Mouse (Mus musculus): ENCODE measurements at regions not wholly inside any gene's neighbourhood (a gene's known extent, or its start where the extent isn't known, plus 50 kb on each side); places are given as distances from the start of the nearest gene placed in this dataset.

- no peak overlapping the region for H3K27ac ChIP-seq (replicated peaks)
- H3K4me3 ChIP-seq = no peak overlapping the region
- no peaks in the 10 kb centered on the region for H3K4me1 ChIP-seq (replicated peaks)
- no peaks in the 10 kb centered on the region for H3K9me3 ChIP-seq
- H3K9ac ChIP-seq = no peak overlapping the region
- no peaks in the 10 kb centered on the region for H3K27me3 ChIP-seq
- no peak overlapping the region for H3K4me2 ChIP-seq
- no peaks in the 10 kb centered on the region for H3K36me3 ChIP-seq
- WGBS = 68% methylated on average over 14 of the region's 14 CpGs
- peak; percentile 54 for ATAC-seq (ENCODE audit: low FRiP score, low read depth)
Measured at GRCm38 (mm10) chr5:128513261-128513660, 80.4 kb upstream of the Tmem132d start.

DNA sequence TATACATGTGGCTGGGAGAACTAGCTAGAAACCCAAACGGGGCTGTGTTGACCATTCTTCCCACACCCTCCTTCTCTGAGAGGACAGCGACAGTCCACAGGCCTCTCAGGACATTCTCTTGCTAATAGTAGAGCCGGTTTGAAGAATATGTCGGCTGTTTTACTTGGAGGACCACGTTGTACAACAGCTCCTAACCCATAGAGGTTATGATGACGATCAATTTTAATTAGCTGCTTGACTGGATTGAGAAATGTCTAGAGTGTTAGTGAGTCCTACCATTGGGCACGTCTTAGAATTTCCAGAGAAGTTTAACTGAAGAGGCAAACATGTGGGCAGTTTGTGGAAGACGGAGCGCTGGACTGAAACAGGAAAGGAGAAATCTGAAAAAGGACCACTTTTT is 79.7 kb upstream of the Tmem132d start:
- ATAC-seq (ENCODE audit: low FRiP score, low read depth) = no peak
- no peaks in the 10 kb centered on the region for H3K4me1 ChIP-seq (replicated peaks)
- WGBS = 89% methylated on average over 9 of the region's 9 CpGs
- H3K9ac ChIP-seq = no peak overlapping the region
- H3K4me2 ChIP-seq = no peak overlapping the region
- no peaks in the 10 kb centered on the region for H3K36me3 ChIP-seq
- H3K9me3 ChIP-seq = no peaks in the 10 kb centered on the region
- H3K27me3 ChIP-seq = no peaks in the 10 kb centered on the region
- H3K4me3 ChIP-seq = no peak overlapping the region
- no peak overlapping the region for H3K27ac ChIP-seq (replicated peaks)

- Histone ChIP-seq H3K9ac (no peak overlapping the region), H3K9me3 (no peaks in the 10 kb centered on the region), H3K27ac (replicated peaks) (no peak overlapping the region), H3K4me2 (no peak overlapping the region), H3K27me3 (peaks cover 4% of the 10 kb centered on the region; the same call in 1 of the 2 replicates), H3K4me1 (replicated peaks) (no peaks in the 10 kb centered on the region), H3K4me3 (no peak overlapping the region), H3K36me3 (no peaks in the 10 kb centered on the region)
- 0 out of 2 replicates have a peak, but pooled peaks have one; percentile 38 for ATAC-seq (ENCODE audit: low FRiP score, low read depth)
- 5% methylated on average over 4 of the region's 4 CpGs for WGBS
Measured at GRCm38 (mm10) chr5:128504502-128504901, 71.6 kb upstream of the Tmem132d start.

- no peaks in the 10 kb centered on the region for H3K27me3 ChIP-seq
Measured at GRCm38 (mm10) chr5:128499488-128499887, 66.6 kb upstream of the Tmem132d start.

GRCm38 (mm10) chr5:128499033-128499432 is 66.2 kb upstream of the Tmem132d start:
- ATAC-seq (ENCODE audit: low FRiP score, low read depth) = no peak
- no peak overlapping the region for H3K27ac ChIP-seq (replicated peaks)
- 50% methylated on average over 5 of the region's 5 CpGs for WGBS

More at GRCm38 (mm10) chr5:128499488-128499887, 66.6 kb upstream of the Tmem132d start:
- H3K4me2 ChIP-seq = no peak overlapping the region
- 52% methylated on average over 9 of the region's 9 CpGs for WGBS
- H3K4me3 ChIP-seq = no peak overlapping the region
- H3K9me3 ChIP-seq = no peaks in the 10 kb centered on the region
- H3K9ac ChIP-seq = no peak overlapping the region
- ATAC-seq (ENCODE audit: low FRiP score, low read depth) = no peak
- H3K27ac ChIP-seq (replicated peaks) = no peak overlapping the region
- no peaks in the 10 kb centered on the region for H3K4me1 ChIP-seq (replicated peaks)
- H3K36me3 ChIP-seq = no peaks in the 10 kb centered on the region

DNA sequence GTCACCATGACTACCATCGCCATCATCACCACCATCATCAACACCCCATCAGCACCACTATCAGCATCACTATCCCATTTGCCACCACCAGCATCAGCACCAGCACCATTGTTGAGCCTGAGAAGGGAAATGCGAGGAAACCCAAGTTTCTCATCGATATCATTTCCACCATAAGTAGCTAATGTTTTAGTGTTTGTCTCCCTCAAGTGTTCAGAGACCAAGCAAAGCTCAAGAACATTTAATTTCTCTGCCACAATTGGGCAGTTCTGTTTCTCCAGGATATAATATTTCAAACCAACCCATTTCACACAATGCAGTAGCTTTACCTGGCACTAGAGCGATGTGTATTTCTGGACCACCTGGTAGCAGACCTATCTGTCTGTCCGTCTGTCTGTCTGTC is 59.7 kb upstream of the Tmem132d start:
- no peak overlapping the region for H3K4me3 ChIP-seq
- WGBS = 88% methylated on average over 5 of the region's 5 CpGs
- no peak overlapping the region for H3K27ac ChIP-seq (replicated peaks)
- ATAC-seq (ENCODE audit: low FRiP score, low read depth) = no peak
- no peaks in the 10 kb centered on the region for H3K27me3 ChIP-seq
- no peak overlapping the region for H3K9ac ChIP-seq
- H3K4me1 ChIP-seq (replicated peaks) = no peaks in the 10 kb centered on the region
- H3K36me3 ChIP-seq = no peaks in the 10 kb centered on the region
- no peak overlapping the region for H3K4me2 ChIP-seq
- no peaks in the 10 kb centered on the region for H3K9me3 ChIP-seq

More at GRCm38 (mm10) chr5:128499033-128499432, 66.2 kb upstream of the Tmem132d start:
- no peak overlapping the region for H3K4me3 ChIP-seq
- no peaks in the 10 kb centered on the region for H3K36me3 ChIP-seq
- no peaks in the 10 kb centered on the region for H3K27me3 ChIP-seq
- H3K4me1 ChIP-seq (replicated peaks) = no peaks in the 10 kb centered on the region
- no peak overlapping the region for H3K9ac ChIP-seq
- no peaks in the 10 kb centered on the region for H3K9me3 ChIP-seq
- H3K4me2 ChIP-seq = no peak overlapping the region

- ATAC-seq (ENCODE audit: low FRiP score, low read depth) = no peak
- H3K36me3 ChIP-seq = no peaks in the 10 kb centered on the region
- H3K4me2 ChIP-seq = no peak overlapping the region
- 38% methylated on average over 9 of the region's 9 CpGs for WGBS
- no peaks in the 10 kb centered on the region for H3K4me1 ChIP-seq (replicated peaks)
- H3K9me3 ChIP-seq = no peaks in the 10 kb centered on the region
- no peak overlapping the region for H3K9ac ChIP-seq
- H3K27me3 ChIP-seq = no peaks in the 10 kb centered on the region
- no peak overlapping the region for H3K4me3 ChIP-seq
- H3K27ac ChIP-seq (replicated peaks) = no peak overlapping the region
Measured at GRCm38 (mm10) chr5:128491155-128491554, 58.3 kb upstream of the Tmem132d start.

DNA sequence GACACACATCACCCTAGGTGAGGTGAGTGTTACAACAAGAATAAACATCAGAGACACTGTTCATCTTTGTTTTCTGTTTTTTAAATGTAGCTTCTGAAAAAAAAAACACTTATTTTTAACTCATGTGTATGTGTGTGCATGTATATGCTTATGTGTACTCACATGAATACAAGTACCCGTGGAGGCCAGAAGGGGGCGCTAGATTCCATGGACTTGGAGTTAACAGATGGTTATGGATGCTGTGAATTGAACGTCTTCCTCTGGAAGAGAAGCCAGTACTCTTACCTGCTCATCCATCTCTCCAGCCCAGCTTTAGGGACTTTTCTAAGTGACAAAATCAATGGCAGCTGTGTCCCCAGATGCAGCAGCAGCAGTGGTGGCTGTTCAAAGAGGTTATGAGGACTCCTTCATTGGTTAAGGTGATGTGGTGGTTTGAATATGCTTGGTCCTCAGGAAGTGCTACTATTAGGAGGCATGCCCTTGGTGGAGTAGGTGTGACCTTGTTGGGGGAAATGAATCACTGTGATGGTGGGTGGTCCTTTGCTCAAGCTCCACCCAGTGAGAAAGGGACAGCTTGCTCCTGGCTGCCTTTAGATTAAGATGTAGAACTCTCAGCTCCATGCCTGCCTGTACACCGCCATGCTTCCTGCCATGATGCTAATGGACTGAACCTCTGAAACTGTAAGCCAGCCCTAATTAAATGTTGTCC is 56.1 kb upstream of the Tmem132d start:
- H3K9me3 ChIP-seq = no peaks in the 10 kb centered on the region
- H3K36me3 ChIP-seq = no peaks in the 10 kb centered on the region
- peaks cover 4% of the 10 kb centered on the region; the same call in 1 of the 2 replicates for H3K4me1 ChIP-seq (replicated peaks)
- no peaks in the 10 kb centered on the region for H3K27me3 ChIP-seq
- 94% methylated on average over 4 of the region's 4 CpGs for WGBS
- ATAC-seq (ENCODE audit: low FRiP score, low read depth) = no peak
- no peak overlapping the region for H3K27ac ChIP-seq (replicated peaks)
- H3K9ac ChIP-seq = no peak overlapping the region
- H3K4me3 ChIP-seq = no peak overlapping the region
- no peak overlapping the region for H3K4me2 ChIP-seq

DNA sequence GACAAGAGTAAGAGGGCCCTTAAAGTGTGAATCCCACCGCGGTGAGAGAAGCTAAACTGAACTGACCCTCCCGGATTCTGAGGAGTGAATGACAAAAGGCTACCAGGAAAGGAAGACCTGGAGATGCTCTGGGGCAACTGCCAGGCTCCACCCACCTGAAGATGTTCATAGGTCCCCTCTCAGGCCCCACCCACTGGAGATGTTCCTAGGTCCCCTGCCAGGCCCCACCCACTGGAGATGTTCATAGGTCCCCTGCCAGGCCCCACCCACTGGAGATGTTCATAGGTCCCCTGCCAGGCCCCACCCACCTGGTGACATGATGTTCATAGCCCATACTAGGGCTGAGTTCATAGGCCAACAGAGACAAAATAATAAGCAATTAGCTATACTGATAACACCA is 54.5 kb upstream of the Tmem132d start:
- H3K27me3 ChIP-seq = no peaks in the 10 kb centered on the region
- H3K9me3 ChIP-seq = no peaks in the 10 kb centered on the region
- no peak overlapping the region for H3K4me2 ChIP-seq
- WGBS = 74% methylated on average over 3 of the region's 3 CpGs
- no peak overlapping the region for H3K27ac ChIP-seq (replicated peaks)
- H3K36me3 ChIP-seq = no peaks in the 10 kb centered on the region
- no peak overlapping the region for H3K9ac ChIP-seq
- H3K4me3 ChIP-seq = no peak overlapping the region
- H3K4me1 ChIP-seq (replicated peaks) = peaks cover 17% of the 10 kb centered on the region
- no peak for ATAC-seq (ENCODE audit: low FRiP score, low read depth)

- H3K27me3 ChIP-seq = no peaks in the 10 kb centered on the region
- 31% methylated on average over 6 of the region's 6 CpGs for WGBS
- H3K4me1 ChIP-seq (replicated peaks) = peaks cover 17% of the 10 kb centered on the region
- no peaks in the 10 kb centered on the region for H3K36me3 ChIP-seq
- no peak overlapping the region for H3K27ac ChIP-seq (replicated peaks)
- no peaks in the 10 kb centered on the region for H3K9me3 ChIP-seq
- H3K9ac ChIP-seq = no peak overlapping the region
- no peak overlapping the region for H3K4me3 ChIP-seq
- H3K4me2 ChIP-seq = no peak overlapping the region
- no peak for ATAC-seq (ENCODE audit: low FRiP score, low read depth)
Measured at GRCm38 (mm10) chr5:128484116-128484515, 51.2 kb upstream of the Tmem132d start.

DNA sequence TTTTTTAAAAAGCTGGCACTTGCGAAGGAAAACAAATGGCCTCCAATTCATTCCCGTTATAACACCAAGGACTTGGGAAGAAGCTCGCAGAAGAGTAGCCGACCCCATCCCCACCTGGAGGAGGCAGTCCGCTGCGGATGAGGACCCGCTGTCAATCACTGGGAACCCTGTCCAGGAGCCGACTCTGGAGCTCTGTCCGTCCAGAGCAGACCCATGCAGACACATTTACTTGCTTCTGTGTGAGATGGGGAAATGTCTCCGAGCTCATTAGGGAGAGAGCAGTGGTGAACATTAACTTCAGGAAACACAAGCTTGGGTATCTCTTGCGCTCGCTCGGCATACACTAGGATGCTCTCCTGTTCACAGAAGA is 50.5 kb upstream of the Tmem132d start:
- no peak overlapping the region for H3K9ac ChIP-seq
- WGBS = 4% methylated on average over 13 of the region's 13 CpGs
- H3K9me3 ChIP-seq = no peaks in the 10 kb centered on the region
- no peak for ATAC-seq (ENCODE audit: low FRiP score, low read depth)
- peak overlapping the region; percentile 57 for H3K4me2 ChIP-seq
- no peak overlapping the region for H3K27ac ChIP-seq (replicated peaks)
- H3K4me1 ChIP-seq (replicated peaks) = peaks cover 17% of the 10 kb centered on the region
- peak overlapping the region; percentile 24 for H3K4me3 ChIP-seq
- H3K27me3 ChIP-seq = no peaks in the 10 kb centered on the region
- H3K36me3 ChIP-seq = no peaks in the 10 kb centered on the region

DNA sequence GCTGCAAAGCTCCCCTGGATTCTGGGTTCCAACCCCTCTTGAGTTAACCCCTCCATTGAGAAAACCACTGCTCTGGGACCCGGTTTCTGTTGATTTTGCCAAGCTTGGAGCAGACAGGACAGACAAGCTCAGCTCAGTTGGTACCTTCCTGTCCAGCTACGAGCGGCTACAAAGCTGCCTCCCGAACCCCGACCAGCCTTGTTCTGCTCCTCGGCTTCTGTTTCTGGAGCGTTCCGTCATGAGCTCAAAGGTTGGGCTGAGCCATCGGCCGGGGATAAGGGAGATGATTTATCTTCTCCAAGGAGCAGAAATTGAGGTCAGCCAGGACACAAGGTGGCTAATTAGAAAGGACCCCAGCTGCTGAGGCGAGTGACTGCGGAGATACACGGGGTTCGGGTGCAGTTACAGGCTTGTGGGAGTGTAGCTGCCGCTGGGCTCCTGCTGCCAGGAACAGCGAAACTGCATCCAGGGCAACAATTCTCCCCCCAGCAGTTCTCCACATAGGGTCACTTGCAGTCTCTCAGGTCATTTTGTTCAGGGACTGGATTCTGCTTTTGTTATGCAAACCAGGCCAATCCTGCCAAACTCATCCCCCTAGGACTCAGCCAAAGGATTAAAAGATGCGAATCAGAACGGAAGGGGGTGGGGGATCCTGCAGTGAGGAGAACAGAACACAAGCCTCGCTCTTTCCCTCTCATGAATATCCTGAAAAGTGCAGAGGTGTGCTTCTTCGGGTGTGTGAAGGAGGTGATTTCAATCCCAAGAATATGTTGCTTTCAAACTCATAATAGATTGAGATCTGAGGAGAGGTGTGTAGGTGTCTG is 50.0 kb upstream of the Tmem132d start:
- H3K27me3 ChIP-seq = no peaks in the 10 kb centered on the region
- H3K4me2 ChIP-seq = peak overlapping the region; percentile 57
- peak overlapping the region; percentile 24 for H3K4me3 ChIP-seq
- 3% methylated on average over 20 of the region's 20 CpGs for WGBS
- H3K27ac ChIP-seq (replicated peaks) = 0 out of 2 replicates have a peak overlapping the region, but pooled peaks have one; percentile 3
- H3K4me1 ChIP-seq (replicated peaks) = peaks cover 17% of the 10 kb centered on the region
- no peaks in the 10 kb centered on the region for H3K9me3 ChIP-seq
- H3K36me3 ChIP-seq = no peaks in the 10 kb centered on the region
- peak; percentile 54; the same call in 1 of the 2 replicates for ATAC-seq (ENCODE audit: low FRiP score, low read depth)
- peak overlapping the region; percentile 21 for H3K9ac ChIP-seq

Data from hindbrain, embryonic 15.5 days (tissue).